Mouse (Mus musculus) C2C12 (cell line): ENCODE results near the gene Gnai1. TPM values are rescaled to one million over a fixed set of nuclear protein-coding genes. Genes with fewer than 3 reads are reported as not detected.
"Not testable (repeated sequence)": the region's sequence is repeated elsewhere in the genome, so short reads cannot be mapped to it uniquely, and the experiment has no call there.

Experiments
- H3K27me3 ChIP-seq: one replicate; pipeline ENCODE4 v1.6.1; 2011; ENCODE audit not compliant: control insufficient read depth, insufficient read depth, insufficient read length
- H3K36me3 ChIP-seq: one replicate; pipeline ENCODE4 v1.6.1; 2011; ENCODE audit not compliant: control insufficient read depth, insufficient read depth
- H3K4me3 ChIP-seq: one replicate; pipeline ENCODE4 v1.5.1; 2011; ENCODE audit warnings: mild to moderate bottlenecking, control low read depth; ENCODE audit not compliant: poor library complexity, insufficient read depth, severe bottlenecking
- H3K79me2 ChIP-seq: one replicate; pipeline ENCODE4 v1.6.1; 2011; ENCODE audit not compliant: control insufficient read depth, insufficient read depth
- H3K79me3 ChIP-seq: one replicate; pipeline ENCODE4 v1.6.1; 2011; ENCODE audit warnings: low read depth, control low read depth
- H3ac ChIP-seq: one replicate; pipeline ENCODE3; 2011; ENCODE audit warnings: low read depth; ENCODE audit not compliant: control insufficient read depth, insufficient read length
- CEBPB ChIP-seq: IDR thresholded peaks from one replicate; pipeline ENCODE4 v1.6.1; 2011; ENCODE audit warnings: low read depth, mild to moderate bottlenecking, control low read depth, moderate library complexity
- CTCF ChIP-seq: IDR thresholded peaks from one replicate; pipeline ENCODE4 v1.5.1; 2011; ENCODE audit not compliant: control insufficient read depth, insufficient read depth, insufficient read length
- FOSL1 ChIP-seq: IDR thresholded peaks from one replicate; pipeline ENCODE4 v1.8.0; 2011; ENCODE audit warnings: mild to moderate bottlenecking, low read length; ENCODE audit not compliant: poor library complexity, insufficient read depth, severe bottlenecking
- MAX ChIP-seq: IDR thresholded peaks from one replicate; pipeline ENCODE4 v1.6.1; 2011; ENCODE audit warnings: mild to moderate bottlenecking, control low read depth
- MYOD1 ChIP-seq: IDR thresholded peaks from one replicate; pipeline ENCODE4 v1.6.1; 2011; ENCODE audit warnings: low read depth; ENCODE audit not compliant: control insufficient read depth, insufficient read length
- MYOG ChIP-seq: IDR thresholded peaks from one replicate; pipeline ENCODE4 v1.6.1; 2011; ENCODE audit not compliant: control insufficient read depth, insufficient read length; ENCODE audit errors: extremely low read depth
- USF1 ChIP-seq: IDR thresholded peaks from one replicate; pipeline ENCODE4 v1.6.1; 2011; ENCODE audit warnings: low read depth, mild to moderate bottlenecking, control low read depth, moderate library complexity
- polyA plus RNA-seq: library from polyadenylated mRNA; unstranded; fragments of >200 nt; fragmentation: generic; extraction: Trizol; gene quantifications from one replicate; pipeline ENCODE4 v1.2.1, GENCODE M21; 2012; ENCODE audit warnings: missing spikeins

Gnai1 gene
- polyA plus RNA-seq, 1 experiment = 17.2 TPM

- no peaks in the 10 kb centered on the region for H3K27me3 ChIP-seq
- TF ChIP-seq CTCF (no peak), CEBPB (no peak), MYOG (no peak), FOSL1 (no peak), USF1 (no peak), MYOD1 (no peak), MAX (no peak)
- no peaks in the 10 kb centered on the region for H3K79me2 ChIP-seq
- no peak overlapping the region for H3K4me3 ChIP-seq
- no peaks in the 10 kb centered on the region for H3K79me3 ChIP-seq
- H3K36me3 ChIP-seq = no peaks in the 10 kb centered on the region
- H3ac ChIP-seq = no peak overlapping the region
Measured at GRCm38 (mm10) chr5:18358191-18358590, 2.0 kb downstream of the Gnai1 start.

GRCm38 (mm10) chr5:18347297-18347696, 12.9 kb downstream of the Gnai1 start:
- no peak for TF ChIP-seq MAX
- no peak for TF ChIP-seq MYOD1
- no peak for TF ChIP-seq CEBPB
- TF ChIP-seq FOSL1 = no peak
- no peak for TF ChIP-seq USF1
- no peak for TF ChIP-seq MYOG
- no peak for TF ChIP-seq CTCF
- Histone ChIP-seq H3K36me3 (no peaks in the 10 kb centered on the region), H3K79me2 (no peaks in the 10 kb centered on the region), H3K4me3 (no peak overlapping the region), H3ac (no peak overlapping the region), H3K27me3 (no peaks in the 10 kb centered on the region), H3K79me3 (no peaks in the 10 kb centered on the region)

- H3K36me3 ChIP-seq = no peaks in the 10 kb centered on the region
- TF ChIP-seq FOSL1 = no peak
- TF ChIP-seq CEBPB = no peak
- TF ChIP-seq MYOG = no peak
- TF ChIP-seq CTCF = no peak
- TF ChIP-seq MYOD1 = no peak
- TF ChIP-seq MAX = no peak
- no peak for TF ChIP-seq USF1
- no peaks in the 10 kb centered on the region for H3K27me3 ChIP-seq
- no peaks in the 10 kb centered on the region for H3K79me3 ChIP-seq
- H3K4me3 ChIP-seq = no peak overlapping the region
- no peaks in the 10 kb centered on the region for H3K79me2 ChIP-seq
- H3ac ChIP-seq = no peak overlapping the region
Measured at GRCm38 (mm10) chr5:18343455-18344142, 16.6 kb downstream of the Gnai1 start.

GRCm38 (mm10) chr5:18342765-18343454, 17.2 kb downstream of the Gnai1 start:
- H3K36me3 ChIP-seq = no peaks in the 10 kb centered on the region
- H3K4me3 ChIP-seq = no peak overlapping the region
- H3K79me2 ChIP-seq = no peaks in the 10 kb centered on the region
- TF ChIP-seq CEBPB (no peak), USF1 (no peak), CTCF (no peak), MYOD1 (no peak), MAX (no peak), MYOG (no peak), FOSL1 (no peak)
- H3K27me3 ChIP-seq = no peaks in the 10 kb centered on the region
- H3ac ChIP-seq = no peak overlapping the region
- H3K79me3 ChIP-seq = no peaks in the 10 kb centered on the region

GRCm38 (mm10) chr5:18341876-18342275, 18.3 kb downstream of the Gnai1 start:
- not testable (repeated sequence) for H3ac ChIP-seq, H3K4me3 ChIP-seq, H3K79me3 ChIP-seq, H3K27me3 ChIP-seq, H3K79me2 ChIP-seq, H3K36me3 ChIP-seq

- Histone ChIP-seq H3ac (no peak overlapping the region), H3K79me3 (no peaks in the 10 kb centered on the region), H3K4me3 (no peak overlapping the region), H3K27me3 (no peaks in the 10 kb centered on the region), H3K36me3 (no peaks in the 10 kb centered on the region), H3K79me2 (no peaks in the 10 kb centered on the region)
- TF ChIP-seq FOSL1 = no peak
- no peak for TF ChIP-seq USF1
- no peak for TF ChIP-seq MYOD1
- TF ChIP-seq CEBPB = no peak
- no peak for TF ChIP-seq CTCF
- no peak for TF ChIP-seq MYOG
- TF ChIP-seq MAX = no peak
Measured at GRCm38 (mm10) chr5:18332256-18332655, 27.9 kb downstream of the Gnai1 start.
